ENCODE assay signal across 9 mouse cellular contexts in the genomic region with DNA sequence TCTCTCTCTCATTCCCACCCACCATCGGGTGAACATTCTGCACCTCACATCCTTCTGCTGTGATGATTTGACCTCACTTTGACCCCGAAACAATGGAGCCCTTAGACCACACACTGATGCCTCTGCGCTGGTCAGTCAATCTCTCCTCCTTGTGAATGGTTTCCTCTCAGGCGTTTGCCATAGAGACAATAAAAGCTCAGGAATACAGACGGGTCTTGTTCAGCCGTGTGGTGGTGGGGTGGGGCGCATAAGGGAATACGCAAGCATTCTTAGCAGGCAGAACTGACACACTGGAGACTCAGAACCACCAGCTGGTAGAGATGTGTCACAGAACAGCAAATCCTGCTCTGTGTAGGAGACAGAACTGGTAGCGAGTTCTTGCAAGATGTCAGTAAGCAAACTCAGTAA.
A peak's percentile ranks its signal among the peaks of the same experiment; 100 is the strongest.
DNase-seq lines count a peak whose midpoint lies in the region; ATAC-seq and TF ChIP-seq lines count a peak whose summit lies in the region.
"Had no signal": no experiment of that assay in that cellular context is flagged by ENCODE, and none has a peak within 500 bp of the region (broad histone marks: within the 10 kb centered on the region; RNA-seq: fewer than 3 reads in every experiment).

No protein-coding gene starts in this region.

- no peaks in the 10 kb centered on the region for H3K27me3 ChIP-seq in forebrain, embryonic 15.5 days
- no peaks in the 10 kb centered on the region for H3K27me3 ChIP-seq in neural tube, embryonic 11.5 days (ENCODE audit: control insufficient read depth, insufficient read depth, low read length)

- H3K9ac ChIP-seq in forebrain, embryonic 15.5 days (replicated peaks): no peak overlapping the region
- no peak overlapping the region for H3K9ac ChIP-seq in neural tube, embryonic 11.5 days (ENCODE audit: low read length)

- intact Hi-C loops in gastrocnemius, adult 2 months (cut with DNase I): no loop called here

- no peaks in the 10 kb centered on the region for H3K9me3 ChIP-seq in forebrain, embryonic 15.5 days
- H3K9me3 ChIP-seq in neural tube, embryonic 11.5 days (ENCODE audit: control insufficient read depth, low read length): no peaks in the 10 kb centered on the region
- H3K9me3 ChIP-seq: G1E had no signal

- TF ChIP-seq CTCF in gastrocnemius, adult 2 months (IDR thresholded peaks at IDR 0.05): no peak

- peak; percentile 45; the same call in 1 of the 2 replicates for ATAC-seq in forebrain, embryonic 15.5 days (replicated peaks)
- peak; percentile 89 for ATAC-seq in neural tube, embryonic 11.5 days (ENCODE audit: insufficient read depth, low FRiP score, low TSS enrichment)

- H3K36me3 ChIP-seq in forebrain, embryonic 15.5 days: no peaks in the 10 kb centered on the region
- H3K36me3 ChIP-seq in neural tube, embryonic 11.5 days (ENCODE audit: control insufficient read depth, insufficient read depth, low read length): no peaks in the 10 kb centered on the region

- peak; percentile 89 for DNase-seq in embryo, embryonic 10 days (ENCODE audit: low spot score)
- peak; percentile 46 to 69 for DNase-seq in layer of hippocampus, postnatal 14 days (ENCODE audit: low spot score in 2 of 2)
- DNase-seq in neural tube, embryonic 11.5 days (ENCODE audit: low spot score): peak; percentile 68
- no peak for DNase-seq in urinary bladder, postnatal 36 days (ENCODE audit: low spot score in 2 of 2)
- DNase-seq in gastrocnemius, postnatal 10 days: no peak
- no peak for DNase-seq in c-Kit-positive CD71-positive TER-119-positive erythroid progenitor cells, embryonic 14.5 days (ENCODE audit: low spot score)
- DNase-seq in gastrocnemius, adult 2 months: no peak

- WGBS in forebrain, embryonic 15.5 days: 11% methylated on average over 9 of the region's 9 CpGs
- WGBS in neural tube, embryonic 11.5 days: 13% methylated on average over 9 of the region's 9 CpGs

- H3K4me3 ChIP-seq in forebrain, embryonic 15.5 days: no peak overlapping the region
- no peak overlapping the region for H3K4me3 ChIP-seq in neural tube, embryonic 11.5 days (ENCODE audit: low read depth, low read length)
- H3K4me3 ChIP-seq in gastrocnemius, adult 2 months: no peak overlapping the region

- H3K4me1 ChIP-seq in forebrain, embryonic 15.5 days: peaks cover 10% of the 10 kb centered on the region
- peaks cover 23% of the 10 kb centered on the region for H3K4me1 ChIP-seq in neural tube, embryonic 11.5 days (ENCODE audit: control insufficient read depth, insufficient read depth, low read length)

- no peak overlapping the region for H3K4me2 ChIP-seq in forebrain, embryonic 15.5 days (replicated peaks)
- no peak overlapping the region for H3K4me2 ChIP-seq in neural tube, embryonic 11.5 days (ENCODE audit: low read depth)

- no peak overlapping the region for H3K27ac ChIP-seq in forebrain, embryonic 15.5 days (replicated peaks)
- peak overlapping the region; percentile 54; the same call in 1 of the 2 replicates for H3K27ac ChIP-seq in neural tube, embryonic 11.5 days (ENCODE audit: low read depth, low read length)
- no peak overlapping the region for H3K27ac ChIP-seq in gastrocnemius, adult 2 months

Comparison
In these comparisons a context has a peak if more than half of its experiments do, and no peak if none do; other contexts are left out.
1. DNase-seq: peak in embryo, embryonic 10 days (single experiment), layer of hippocampus, postnatal 14 days (2 of 2) and neural tube, embryonic 11.5 days (single experiment); none in urinary bladder, postnatal 36 days (0 of 2), gastrocnemius, postnatal 10 days (single experiment), c-Kit-positive CD71-positive TER-119-positive erythroid progenitor cells, embryonic 14.5 days (single experiment) and gastrocnemius, adult 2 months (single experiment).